Mouse (Mus musculus) C2C12 (cell line): ENCODE data around the gene Klhl40. TPM values are rescaled to one million over a fixed set of nuclear protein-coding genes. Genes with fewer than 3 reads are reported as not detected.
A peak's percentile ranks its signal among the peaks of the same experiment; 100 is the strongest.

Source experiments
- H3K27me3 ChIP-seq: one replicate; pipeline ENCODE4 v1.6.1; 2011; ENCODE audit not compliant: control insufficient read depth, insufficient read depth, insufficient read length
- H3K36me3 ChIP-seq: one replicate; pipeline ENCODE4 v1.6.1; 2011; ENCODE audit not compliant: control insufficient read depth, insufficient read depth
- H3K4me3 ChIP-seq: one replicate; pipeline ENCODE4 v1.5.1; 2011; ENCODE audit warnings: mild to moderate bottlenecking, control low read depth; ENCODE audit not compliant: poor library complexity, insufficient read depth, severe bottlenecking
- H3K79me2 ChIP-seq: one replicate; pipeline ENCODE4 v1.6.1; 2011; ENCODE audit not compliant: control insufficient read depth, insufficient read depth
- H3K79me3 ChIP-seq: one replicate; pipeline ENCODE4 v1.6.1; 2011; ENCODE audit warnings: low read depth, control low read depth
- H3ac ChIP-seq: one replicate; pipeline ENCODE3; 2011; ENCODE audit warnings: low read depth; ENCODE audit not compliant: control insufficient read depth, insufficient read length
- CEBPB ChIP-seq: IDR thresholded peaks from one replicate; pipeline ENCODE4 v1.6.1; 2011; ENCODE audit warnings: low read depth, mild to moderate bottlenecking, control low read depth, moderate library complexity
- CTCF ChIP-seq: IDR thresholded peaks from one replicate; pipeline ENCODE4 v1.5.1; 2011; ENCODE audit not compliant: control insufficient read depth, insufficient read depth, insufficient read length
- FOSL1 ChIP-seq: IDR thresholded peaks from one replicate; pipeline ENCODE4 v1.8.0; 2011; ENCODE audit warnings: mild to moderate bottlenecking, low read length; ENCODE audit not compliant: poor library complexity, insufficient read depth, severe bottlenecking
- MAX ChIP-seq: IDR thresholded peaks from one replicate; pipeline ENCODE4 v1.6.1; 2011; ENCODE audit warnings: mild to moderate bottlenecking, control low read depth
- MYOD1 ChIP-seq: IDR thresholded peaks from one replicate; pipeline ENCODE4 v1.6.1; 2011; ENCODE audit warnings: low read depth; ENCODE audit not compliant: control insufficient read depth, insufficient read length
- MYOG ChIP-seq: IDR thresholded peaks from one replicate; pipeline ENCODE4 v1.6.1; 2011; ENCODE audit not compliant: control insufficient read depth, insufficient read length; ENCODE audit errors: extremely low read depth
- USF1 ChIP-seq: IDR thresholded peaks from one replicate; pipeline ENCODE4 v1.6.1; 2011; ENCODE audit warnings: low read depth, mild to moderate bottlenecking, control low read depth, moderate library complexity
- polyA plus RNA-seq: library from polyadenylated mRNA; unstranded; fragments of >200 nt; fragmentation: generic; extraction: Trizol; gene quantifications from one replicate; pipeline ENCODE4 v1.2.1, GENCODE M21; 2012; ENCODE audit warnings: missing spikeins

The Klhl40 gene
- polyA plus RNA-seq, 1 experiment = 2.7 TPM

DNA sequence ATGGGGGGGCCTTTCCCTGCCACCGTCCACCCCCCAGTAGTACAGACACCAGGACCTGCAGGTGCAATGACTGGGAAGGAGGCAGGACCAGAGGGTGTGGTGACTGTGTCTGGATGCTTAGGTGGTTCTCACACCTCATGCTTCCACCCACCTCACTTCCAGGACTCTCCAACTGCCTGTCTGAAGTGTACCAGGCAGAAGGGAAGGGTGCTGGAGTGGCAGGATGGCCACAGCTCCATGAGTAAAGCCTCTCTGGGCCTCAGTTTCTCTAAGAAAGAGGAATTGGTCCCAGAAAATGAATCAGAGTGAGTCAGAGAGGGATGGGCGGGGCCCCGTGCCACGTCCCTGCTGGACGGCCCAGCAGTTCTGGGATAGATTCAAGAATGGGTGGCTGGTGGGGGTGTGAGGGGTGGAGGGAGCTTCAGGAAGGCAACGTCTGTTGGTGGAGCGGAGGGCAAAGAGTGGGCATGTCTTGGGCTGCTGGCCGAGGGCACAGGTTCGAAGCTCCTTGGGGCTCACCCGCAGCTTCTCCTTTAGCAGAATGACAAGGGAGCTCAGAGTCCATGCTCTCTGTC is 16.2 kb upstream of the Klhl40 start:
- peaks cover 3% of the 10 kb centered on the region for H3K36me3 ChIP-seq
- no peak for TF ChIP-seq MAX
- H3K27me3 ChIP-seq = no peaks in the 10 kb centered on the region
- H3K79me2 ChIP-seq = no peaks in the 10 kb centered on the region
- H3ac ChIP-seq = no peak overlapping the region
- H3K4me3 ChIP-seq = peak overlapping the region; percentile 36
- no peaks in the 10 kb centered on the region for H3K79me3 ChIP-seq

DNA sequence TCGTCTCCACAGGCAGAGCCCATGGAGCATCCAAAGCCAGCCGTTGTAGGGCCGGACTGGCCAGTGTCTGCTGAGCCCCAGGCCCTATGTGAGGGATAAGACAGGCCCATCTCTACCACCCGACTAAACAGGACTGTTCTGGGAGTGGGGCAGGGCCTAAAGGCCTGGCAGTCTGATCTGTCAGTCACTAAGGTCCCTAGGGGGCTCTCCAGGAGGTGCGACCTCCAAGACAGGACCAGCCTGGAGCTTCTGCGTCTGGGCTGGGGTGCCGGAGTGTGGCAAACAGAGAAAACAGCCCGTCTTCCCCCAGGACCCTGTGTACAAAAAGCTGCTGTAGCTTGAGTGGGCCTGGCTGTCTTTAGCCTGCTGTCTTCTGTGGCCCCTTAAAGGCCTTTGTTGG is 15.6 kb upstream of the Klhl40 start:
- peaks cover 3% of the 10 kb centered on the region for H3K36me3 ChIP-seq
- H3K79me3 ChIP-seq = no peaks in the 10 kb centered on the region
- H3ac ChIP-seq = no peak overlapping the region
- no peaks in the 10 kb centered on the region for H3K27me3 ChIP-seq
- TF ChIP-seq MYOG (no peak), CEBPB (no peak), USF1 (no peak), CTCF (no peak), MAX (no peak), FOSL1 (no peak), MYOD1 (no peak)
- no peaks in the 10 kb centered on the region for H3K79me2 ChIP-seq
- H3K4me3 ChIP-seq = no peak overlapping the region

DNA sequence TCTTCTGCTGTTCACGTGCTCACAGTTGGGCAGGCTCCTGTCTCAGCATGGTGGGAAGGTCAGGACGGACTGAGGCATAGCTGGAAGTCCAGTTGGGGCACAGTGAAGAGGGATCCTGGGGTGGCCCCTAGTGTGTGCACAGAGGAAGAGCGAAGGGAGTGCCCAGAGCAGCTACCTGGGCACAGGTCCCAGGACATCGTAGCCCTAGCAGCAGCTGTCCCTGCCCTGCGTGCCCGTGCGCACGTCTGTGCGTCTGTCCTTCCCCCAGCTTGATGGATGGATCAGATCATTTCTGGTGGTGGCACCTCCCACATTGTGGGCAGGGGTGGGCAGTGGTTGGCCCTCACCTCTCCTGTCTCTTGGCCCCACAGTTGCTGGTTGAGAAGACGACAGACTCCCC is 15.2 kb upstream of the Klhl40 start:
- Histone ChIP-seq H3K4me3 (no peak overlapping the region), H3ac (no peak overlapping the region), H3K27me3 (no peaks in the 10 kb centered on the region), H3K79me3 (no peaks in the 10 kb centered on the region), H3K79me2 (no peaks in the 10 kb centered on the region), H3K36me3 (no peaks in the 10 kb centered on the region)
- TF ChIP-seq MYOG (no peak), FOSL1 (no peak), MYOD1 (no peak), CTCF (no peak), USF1 (no peak), CEBPB (no peak), MAX (no peak)

DNA sequence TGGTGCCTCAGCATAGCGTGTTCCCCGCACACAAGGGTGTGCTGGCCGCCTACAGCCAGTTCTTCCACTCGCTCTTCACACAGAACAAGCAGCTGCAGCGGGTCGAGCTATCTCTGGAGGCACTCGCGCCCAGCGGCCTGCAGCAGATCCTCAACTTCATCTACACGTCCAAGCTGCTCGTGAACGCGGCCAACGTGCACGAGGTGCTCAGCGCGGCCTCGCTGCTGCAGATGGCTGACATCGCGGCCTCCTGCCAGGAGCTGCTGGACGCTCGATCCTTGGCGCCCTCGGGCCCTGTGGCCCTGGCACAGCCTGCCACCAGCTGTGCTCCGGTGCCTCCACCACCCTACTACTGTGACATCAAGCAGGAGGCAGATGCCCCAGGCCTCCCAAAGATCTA is 14.6 kb upstream of the Klhl40 start:
- Histone ChIP-seq H3K36me3 (no peaks in the 10 kb centered on the region), H3K79me3 (no peaks in the 10 kb centered on the region), H3K4me3 (no peak overlapping the region), H3K79me2 (no peaks in the 10 kb centered on the region), H3K27me3 (no peaks in the 10 kb centered on the region), H3ac (no peak overlapping the region)
- TF ChIP-seq CTCF (no peak), MAX (no peak), CEBPB (no peak), FOSL1 (no peak), USF1 (no peak), MYOG (no peak), MYOD1 (no peak)

DNA sequence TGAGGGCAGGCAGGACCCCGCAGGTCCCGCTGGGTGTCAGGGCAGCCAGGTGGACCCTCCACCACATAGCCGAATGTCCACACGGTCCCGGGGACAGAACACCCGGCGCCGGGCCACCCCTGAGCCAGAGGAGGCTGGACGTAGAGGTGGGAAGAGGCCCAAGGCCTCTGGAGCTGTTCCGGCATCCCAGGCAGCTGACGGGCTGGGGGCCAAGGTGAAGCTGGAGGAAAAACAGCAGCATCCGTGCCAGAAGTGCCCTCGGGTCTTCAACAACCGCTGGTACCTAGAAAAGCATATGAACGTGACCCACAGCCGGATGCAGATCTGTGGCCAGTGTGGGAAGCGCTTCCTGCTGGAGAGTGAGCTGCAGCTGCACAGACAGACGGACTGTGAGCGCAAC is 13.7 kb upstream of the Klhl40 start:
- Histone ChIP-seq H3ac (no peak overlapping the region), H3K79me2 (no peaks in the 10 kb centered on the region), H3K79me3 (no peaks in the 10 kb centered on the region), H3K4me3 (no peak overlapping the region), H3K27me3 (no peaks in the 10 kb centered on the region), H3K36me3 (no peaks in the 10 kb centered on the region)
- no peak for TF ChIP-seq USF1
- TF ChIP-seq MAX = no peak
- TF ChIP-seq CTCF = no peak
- no peak for TF ChIP-seq MYOG
- TF ChIP-seq CEBPB = no peak
- no peak for TF ChIP-seq MYOD1
- TF ChIP-seq FOSL1 = no peak

DNA sequence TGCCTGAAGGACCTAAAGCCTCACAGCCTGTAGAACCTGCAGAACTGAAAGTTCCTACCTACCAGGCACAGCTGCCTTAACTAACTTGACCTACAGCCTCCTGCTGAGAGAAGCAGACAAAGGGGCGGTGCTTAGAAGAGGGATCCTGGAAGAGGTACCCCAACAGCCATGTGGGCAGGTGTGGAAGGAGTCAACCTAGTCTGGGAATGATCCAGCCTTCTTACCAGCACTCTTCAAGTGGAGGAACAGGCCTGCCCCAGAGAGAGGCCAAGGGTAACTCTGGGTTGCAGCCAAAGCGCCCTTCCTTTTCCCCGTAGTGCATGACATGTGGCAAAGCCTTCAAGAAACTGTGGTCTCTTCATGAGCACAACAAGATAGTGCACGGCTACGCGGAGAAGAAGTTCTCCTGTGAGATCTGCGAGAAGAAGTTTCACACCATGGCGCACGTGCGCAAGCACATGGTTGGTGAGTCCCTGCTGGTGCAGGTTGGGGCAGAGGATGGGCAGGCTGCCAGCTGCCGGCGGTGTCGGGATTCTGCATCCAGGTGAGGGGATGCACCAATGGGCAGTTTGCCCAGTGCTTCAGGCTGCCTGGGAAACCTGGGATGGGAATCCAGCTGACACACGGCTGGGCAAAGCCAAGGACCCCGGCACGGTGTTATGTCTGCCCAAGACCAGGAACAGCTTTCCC is 12.1 kb upstream of the Klhl40 start:
- no peaks in the 10 kb centered on the region for H3K36me3 ChIP-seq
- TF ChIP-seq MYOG (no peak), MAX (no peak), CTCF (no peak), MYOD1 (no peak), CEBPB (no peak), USF1 (no peak), FOSL1 (no peak)

More for the DNA sequence above, 12.1 kb upstream of the Klhl40 start:
- Histone ChIP-seq H3K79me2 (no peaks in the 10 kb centered on the region), H3ac (no peak overlapping the region), H3K27me3 (no peaks in the 10 kb centered on the region), H3K4me3 (no peak overlapping the region), H3K79me3 (no peaks in the 10 kb centered on the region)
